Mouse (Mus musculus): ENCODE data around the gene Ergic3. TPM values are rescaled to one million over a fixed set of nuclear protein-coding genes. Genes with fewer than 3 reads are reported as not detected.
A peak's percentile ranks its signal among the peaks of the same experiment; 100 is the strongest.

The Ergic3 gene
- polyA plus RNA-seq, 1 experiment = 418 TPM

DNA sequence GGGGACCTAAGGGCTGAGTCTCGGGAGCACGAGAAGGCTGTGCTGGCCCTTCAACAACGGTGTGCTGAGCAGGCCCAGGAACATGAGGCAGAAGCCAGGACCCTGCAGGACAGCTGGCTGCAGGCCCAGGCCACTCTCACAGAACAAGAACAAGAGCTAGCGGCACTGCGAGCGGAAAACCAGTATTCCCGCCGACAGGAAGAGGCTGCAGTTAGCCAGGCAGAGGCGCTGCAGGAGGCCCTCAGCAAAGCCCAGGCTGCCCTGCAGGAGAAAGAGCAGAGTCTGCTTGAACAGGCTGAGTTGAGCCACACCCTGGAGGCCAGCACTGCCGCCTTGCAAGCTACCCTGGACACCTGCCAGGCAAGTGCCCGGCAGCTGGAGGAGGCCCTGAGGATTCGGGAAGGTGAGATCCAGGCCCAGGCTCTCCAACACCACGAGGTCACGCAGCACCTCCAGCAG, 16.0 kb upstream of the Ergic3 start:
- peak; percentile 68 for DNase-seq (ENCODE audit: low read depth)
- TF ChIP-seq POLR2A (IDR thresholded peaks at IDR 0.05; ENCODE audit: borderline replicate concordance, extremely low read depth, insufficient read depth, insufficient read length, poor library complexity, severe bottlenecking) = no peak
- no peak for TF ChIP-seq CTCF (IDR thresholded peaks at IDR 0.05; ENCODE audit: borderline replicate concordance, extremely low read depth, insufficient read depth, insufficient read length)

GRCm38 (mm10) chr2:156005393-156005792, 2.5 kb upstream of the Ergic3 start:
- peak; percentile 44; the same call in 1 of the 2 replicates for TF ChIP-seq CTCF (IDR thresholded peaks at IDR 0.05; ENCODE audit: borderline replicate concordance, extremely low read depth, insufficient read depth, insufficient read length)
- no peak for TF ChIP-seq POLR2A (IDR thresholded peaks at IDR 0.05; ENCODE audit: borderline replicate concordance, extremely low read depth, insufficient read depth, insufficient read length, poor library complexity, severe bottlenecking)
- peak; percentile 3 for DNase-seq (ENCODE audit: low read depth)

GRCm38 (mm10) chr2:156018106-156018505, 10.3 kb downstream of the Ergic3 start:
- no peak for DNase-seq (ENCODE audit: low read depth)
- TF ChIP-seq POLR2A (IDR thresholded peaks at IDR 0.05; ENCODE audit: borderline replicate concordance, extremely low read depth, insufficient read depth, insufficient read length, poor library complexity, severe bottlenecking) = no peak
- no peak for TF ChIP-seq CTCF (IDR thresholded peaks at IDR 0.05; ENCODE audit: borderline replicate concordance, extremely low read depth, insufficient read depth, insufficient read length)

DNA sequence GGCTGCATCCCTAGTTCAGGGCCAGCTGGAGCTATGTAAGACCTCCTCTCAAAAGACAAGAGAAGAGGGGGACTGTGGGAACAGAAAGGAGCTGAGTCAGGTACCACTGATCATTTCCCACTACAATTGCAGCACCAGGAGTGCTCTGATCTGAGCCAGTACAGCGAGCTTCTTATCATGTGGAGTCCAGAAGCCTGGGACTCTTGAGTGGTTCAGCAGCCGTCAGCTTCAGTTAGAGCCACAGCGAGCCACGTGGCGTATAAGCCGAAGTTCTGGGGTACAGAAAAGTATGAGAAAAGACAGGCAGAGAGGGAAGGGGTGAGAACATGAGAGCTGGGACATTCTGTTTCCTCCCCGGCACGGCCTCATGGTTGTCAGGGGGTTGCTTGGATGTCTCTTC, 13.4 kb downstream of the Ergic3 start:
- TF ChIP-seq POLR2A (IDR thresholded peaks at IDR 0.05; ENCODE audit: borderline replicate concordance, extremely low read depth, insufficient read depth, insufficient read length, poor library complexity, severe bottlenecking) (no peak), CTCF (IDR thresholded peaks at IDR 0.05; ENCODE audit: borderline replicate concordance, extremely low read depth, insufficient read depth, insufficient read length) (no peak)
- DNase-seq (ENCODE audit: low read depth) = no peak

GRCm38 (mm10) chr2:156021765-156022164, 13.9 kb downstream of the Ergic3 start:
- TF ChIP-seq POLR2A (IDR thresholded peaks at IDR 0.05; ENCODE audit: borderline replicate concordance, extremely low read depth, insufficient read depth, insufficient read length, poor library complexity, severe bottlenecking) (no peak), CTCF (IDR thresholded peaks at IDR 0.05; ENCODE audit: borderline replicate concordance, extremely low read depth, insufficient read depth, insufficient read length) (no peak)
- DNase-seq (ENCODE audit: low read depth) = no peak

- TF ChIP-seq POLR2A (IDR thresholded peaks at IDR 0.05; ENCODE audit: borderline replicate concordance, extremely low read depth, insufficient read depth, insufficient read length, poor library complexity, severe bottlenecking) (no peak), CTCF (IDR thresholded peaks at IDR 0.05; ENCODE audit: borderline replicate concordance, extremely low read depth, insufficient read depth, insufficient read length) (no peak)
- peak; percentile 22 for DNase-seq (ENCODE audit: low read depth)
Measured at GRCm38 (mm10) chr2:156025482-156025881, 17.6 kb downstream of the Ergic3 start.

- TF ChIP-seq POLR2A (IDR thresholded peaks at IDR 0.05; ENCODE audit: borderline replicate concordance, extremely low read depth, insufficient read depth, insufficient read length, poor library complexity, severe bottlenecking) (no peak), CTCF (IDR thresholded peaks at IDR 0.05; ENCODE audit: borderline replicate concordance, extremely low read depth, insufficient read depth, insufficient read length) (no peak)
- DNase-seq (ENCODE audit: low read depth) = no peak
Measured at GRCm38 (mm10) chr2:156039390-156039789, 31.5 kb downstream of the Ergic3 start.

- no peak for TF ChIP-seq CTCF (IDR thresholded peaks at IDR 0.05; ENCODE audit: borderline replicate concordance, extremely low read depth, insufficient read depth, insufficient read length)
- TF ChIP-seq POLR2A (IDR thresholded peaks at IDR 0.05; ENCODE audit: borderline replicate concordance, extremely low read depth, insufficient read depth, insufficient read length, poor library complexity, severe bottlenecking) = no peak
- DNase-seq (ENCODE audit: low read depth) = no peak
Measured at GRCm38 (mm10) chr2:156042903-156043302, 35.1 kb downstream of the Ergic3 start.

DNA sequence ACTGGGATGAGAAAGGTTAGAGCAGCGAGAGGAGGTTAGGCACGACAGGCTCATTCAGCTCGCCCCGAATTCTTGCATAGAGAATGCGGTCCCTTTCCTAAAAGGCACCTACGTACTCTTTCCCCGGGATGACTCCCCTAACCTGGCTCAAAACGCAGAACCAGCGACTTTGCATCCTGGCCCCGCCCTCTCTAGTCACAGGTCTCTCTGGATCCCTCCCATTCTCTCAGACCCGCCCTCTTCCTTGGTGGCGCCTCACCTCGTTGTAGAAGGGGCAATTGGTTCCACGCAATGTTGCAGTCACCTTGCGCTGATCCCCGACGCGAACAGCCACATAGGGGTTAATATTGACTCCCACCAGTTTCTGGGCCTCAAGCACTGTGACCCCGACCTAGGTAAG, 40.1 kb downstream of the Ergic3 start:
- TF ChIP-seq POLR2A (IDR thresholded peaks at IDR 0.05; ENCODE audit: borderline replicate concordance, extremely low read depth, insufficient read depth, insufficient read length, poor library complexity, severe bottlenecking) (no peak), CTCF (IDR thresholded peaks at IDR 0.05; ENCODE audit: borderline replicate concordance, extremely low read depth, insufficient read depth, insufficient read length) (no peak)
- no peak for DNase-seq (ENCODE audit: low read depth)

- DNase-seq (ENCODE audit: low read depth) = no peak
- TF ChIP-seq POLR2A (IDR thresholded peaks at IDR 0.05; ENCODE audit: borderline replicate concordance, extremely low read depth, insufficient read depth, insufficient read length, poor library complexity, severe bottlenecking) = no peak
- TF ChIP-seq CTCF (IDR thresholded peaks at IDR 0.05; ENCODE audit: borderline replicate concordance, extremely low read depth, insufficient read depth, insufficient read length) = no peak
Measured at GRCm38 (mm10) chr2:156052816-156053215, 45.0 kb downstream of the Ergic3 start, which contains the start of gene Fer1l4. TSS of gene Fer1l4 (minus strand) at chr2:156052947.

- peak; percentile 65 for TF ChIP-seq POLR2A (IDR thresholded peaks at IDR 0.05; ENCODE audit: borderline replicate concordance, extremely low read depth, insufficient read depth, insufficient read length, poor library complexity, severe bottlenecking)
- TF ChIP-seq CTCF (IDR thresholded peaks at IDR 0.05; ENCODE audit: borderline replicate concordance, extremely low read depth, insufficient read depth, insufficient read length) = no peak
- peak; percentile 79 for DNase-seq (ENCODE audit: low read depth)
Measured at GRCm38 (mm10) chr2:156065099-156066041, 57.5 kb downstream of the Ergic3 start, which contains the start of gene Spag4. TSS of gene Spag4 (plus strand) at chr2:156065175.

All from brain, embryonic 14.5 days (tissue).